Mouse (Mus musculus) gastrocnemius, adult 8-10 months (tissue): ENCODE measurements at regions not wholly inside any gene's neighbourhood (a gene's known extent, or its start where the extent isn't known, plus 50 kb on each side); places are given as distances from the start of the nearest gene placed in this dataset.

Source experiments
- DNase-seq, 2 experiments: peaks; one replicate each; pipeline ENCODE4 v3.0.0; 2022; ENCODE audit warnings: low spot score in 2 of 2

- no peak for DNase-seq
Measured at GRCm38 (mm10) chr10:17352202-17352994, 370.6 kb upstream of the Cited2 start.

GRCm38 (mm10) chr10:17355476-17355875 lies 367.5 kb upstream of the Cited2 start:
- no peak for DNase-seq

- no peak for DNase-seq
Measured at GRCm38 (mm10) chr10:17356041-17356440, 367.0 kb upstream of the Cited2 start.

- DNase-seq, result no peak
Measured at GRCm38 (mm10) chr10:17362643-17363042, 360.4 kb upstream of the Cited2 start.

GRCm38 (mm10) chr10:17366042-17366740 lies 356.8 kb upstream of the Cited2 start:
- DNase-seq, result no peak

GRCm38 (mm10) chr10:17367026-17367425 lies 356.0 kb upstream of the Cited2 start:
- peak; percentile 18 to 40 for DNase-seq

GRCm38 (mm10) chr10:17367430-17367829 lies 355.6 kb upstream of the Cited2 start:
- DNase-seq, result no peak

- no peak for DNase-seq
Measured at GRCm38 (mm10) chr10:17368636-17369035, 354.4 kb upstream of the Cited2 start.

GRCm38 (mm10) chr10:17372905-17373304 lies 350.1 kb upstream of the Cited2 start:
- no peak for DNase-seq

GRCm38 (mm10) chr10:17374047-17374446 lies 349.0 kb upstream of the Cited2 start:
- no peak for DNase-seq

- DNase-seq, result no peak
Measured at GRCm38 (mm10) chr10:17382990-17383389, 340.0 kb upstream of the Cited2 start.

- DNase-seq, result peak; percentile 23 to 26
Measured at GRCm38 (mm10) chr10:17385181-17385580, 337.8 kb upstream of the Cited2 start.

- DNase-seq, result no peak
Measured at GRCm38 (mm10) chr10:17387296-17387695, 335.7 kb upstream of the Cited2 start.

- DNase-seq, result no peak
Measured at GRCm38 (mm10) chr10:17395495-17396224, 327.4 kb upstream of the Cited2 start.

- no peak for DNase-seq
Measured at GRCm38 (mm10) chr10:17403899-17404298, 319.1 kb upstream of the Cited2 start.

GRCm38 (mm10) chr10:17407854-17408606 lies 315.0 kb upstream of the Cited2 start:
- DNase-seq, result no peak

- DNase-seq, result no peak
Measured at GRCm38 (mm10) chr10:17408781-17409180, 314.2 kb upstream of the Cited2 start.

GRCm38 (mm10) chr10:17411300-17411987 lies 311.6 kb upstream of the Cited2 start:
- no peak for DNase-seq

- no peak for DNase-seq
Measured at GRCm38 (mm10) chr10:17415112-17415511, 307.9 kb upstream of the Cited2 start.

- DNase-seq, result no peak
Measured at GRCm38 (mm10) chr10:17416121-17416520, 306.9 kb upstream of the Cited2 start.

- no peak for DNase-seq
Measured at GRCm38 (mm10) chr10:17417394-17417793, 305.6 kb upstream of the Cited2 start.
